Mouse (Mus musculus) stomach, postnatal 0 days (tissue): ENCODE data around the gene Abca3.

Experiments
- CTCF ChIP-seq: IDR thresholded peaks from 2 replicates; pipeline ENCODE4 v1.5.1; 2016; ENCODE audit warnings: antibody characterized with exemption, low read depth, mild to moderate bottlenecking, moderate library complexity
- EP300 ChIP-seq: optimal IDR thresholded peaks from 2 replicates; pipeline ENCODE3; 2016; ENCODE audit warnings: antibody characterized with exemption

- TF ChIP-seq CTCF (no peak), EP300 (no peak)
Measured at GRCm38 (mm10) chr17:24364461-24364860, 12.7 kb downstream of the Abca3 start.
